Mouse (Mus musculus): ENCODE data around the gene Setd1b.
A peak's percentile ranks its signal among the peaks of the same experiment; 100 is the strongest.

Gene Setd1b

GRCm38 (mm10) chr5:123138953-123139721 is 2.9 kb upstream of the Setd1b start:
- DNase-seq (ENCODE audit: extremely low read depth, insufficient read length, low spot score) = peak; percentile 78

GRCm38 (mm10) chr5:123139722-123140627 is 2.0 kb upstream of the Setd1b start:
- DNase-seq (ENCODE audit: extremely low read depth, insufficient read length, low spot score) = no peak

GRCm38 (mm10) chr5:123140694-123141554 is 1.1 kb upstream of the Setd1b start:
- DNase-seq (ENCODE audit: extremely low read depth, insufficient read length, low spot score) = peak; percentile 93

- peak; percentile 61 for DNase-seq (ENCODE audit: extremely low read depth, insufficient read length, low spot score)
Observed at GRCm38 (mm10) chr5:123141555-123142160, 335 bp upstream of the Setd1b start.

- peak; percentile 63 for DNase-seq (ENCODE audit: extremely low read depth, insufficient read length, low spot score)
Observed at GRCm38 (mm10) chr5:123143251-123143970, 1.4 kb downstream of the Setd1b start.

- no peak for DNase-seq (ENCODE audit: extremely low read depth, insufficient read length, low spot score)
Observed at GRCm38 (mm10) chr5:123143971-123144745, 2.2 kb downstream of the Setd1b start.

- DNase-seq (ENCODE audit: extremely low read depth, insufficient read length, low spot score) = no peak
Observed at GRCm38 (mm10) chr5:123144746-123145590, 3.0 kb downstream of the Setd1b start.

GRCm38 (mm10) chr5:123146357-123146756 is 4.4 kb downstream of the Setd1b start:
- DNase-seq (ENCODE audit: extremely low read depth, insufficient read length, low spot score) = no peak

- DNase-seq (ENCODE audit: extremely low read depth, insufficient read length, low spot score) = no peak
Observed at GRCm38 (mm10) chr5:123147569-123147968, 5.6 kb downstream of the Setd1b start.

GRCm38 (mm10) chr5:123148073-123148722 is 6.2 kb downstream of the Setd1b start:
- DNase-seq (ENCODE audit: extremely low read depth, insufficient read length, low spot score) = no peak

- peak; percentile 78 for DNase-seq (ENCODE audit: extremely low read depth, insufficient read length, low spot score)
Observed at GRCm38 (mm10) chr5:123149451-123150400, 7.7 kb downstream of the Setd1b start.

GRCm38 (mm10) chr5:123150641-123151040 is 8.6 kb downstream of the Setd1b start:
- DNase-seq (ENCODE audit: extremely low read depth, insufficient read length, low spot score) = no peak

- no peak for DNase-seq (ENCODE audit: extremely low read depth, insufficient read length, low spot score)
Observed at GRCm38 (mm10) chr5:123151077-123151476, 9.1 kb downstream of the Setd1b start.

GRCm38 (mm10) chr5:123151707-123152362 is 9.8 kb downstream of the Setd1b start:
- no peak for DNase-seq (ENCODE audit: extremely low read depth, insufficient read length, low spot score)

GRCm38 (mm10) chr5:123152901-123153300 is 10.9 kb downstream of the Setd1b start:
- DNase-seq (ENCODE audit: extremely low read depth, insufficient read length, low spot score) = no peak

- no peak for DNase-seq (ENCODE audit: extremely low read depth, insufficient read length, low spot score)
Observed at GRCm38 (mm10) chr5:123155425-123155824, 13.4 kb downstream of the Setd1b start.

Measured in 3134 (cell line).